Mouse (Mus musculus): ENCODE data around the gene Smok3a. TPM values are rescaled to one million over a fixed set of nuclear protein-coding genes. Genes with fewer than 3 reads are reported as not detected.
"Not testable (repeated sequence)": the region's sequence is repeated elsewhere in the genome, so short reads cannot be mapped to it uniquely, and the experiment has no call there.

The Smok3a gene
- not detected for polyA plus RNA-seq (2017; shearing (Covaris generic))

GRCm38 (mm10) chr5:138020961-138021479 is at the start of gene Smok3a, which contains the start of gene Smok3b:
Gene Smok3a (plus strand): TSS chr5:138021261.
Gene Smok3b (plus strand): TSS chr5:138021429.
- not testable (repeated sequence) for ATAC-seq

- ATAC-seq = no peak
Measured at GRCm38 (mm10) chr5:137973161-137973560, 47.9 kb upstream of the Smok3a start.

- no peak for ATAC-seq
Measured at GRCm38 (mm10) chr5:137973738-137974137, 47.3 kb upstream of the Smok3a start.

GRCm38 (mm10) chr5:137974724-137975123 is 46.3 kb upstream of the Smok3a start:
- no peak for ATAC-seq

- ATAC-seq = no peak
Measured at GRCm38 (mm10) chr5:137975434-137975833, 45.6 kb upstream of the Smok3a start.

- ATAC-seq = no peak
Measured at GRCm38 (mm10) chr5:137977291-137977690, 43.8 kb upstream of the Smok3a start.

- ATAC-seq = no peak
Measured at GRCm38 (mm10) chr5:137979081-137979480, 42.0 kb upstream of the Smok3a start.

GRCm38 (mm10) chr5:137981300-137981699 is 39.8 kb upstream of the Smok3a start, which contains the start of gene Azgp1:
Gene Azgp1 (plus strand): TSS chr5:137981520.
- no peak for ATAC-seq

GRCm38 (mm10) chr5:137986351-137986750 is 34.7 kb upstream of the Smok3a start:
- no peak for ATAC-seq

GRCm38 (mm10) chr5:138009437-138009836 is 11.6 kb upstream of the Smok3a start:
- no peak for ATAC-seq

GRCm38 (mm10) chr5:138012382-138012781 is 8.7 kb upstream of the Smok3a start:
- no peak for ATAC-seq

GRCm38 (mm10) chr5:138016530-138016929 is 4.5 kb upstream of the Smok3a start:
- no peak for ATAC-seq

- ATAC-seq = no peak
Measured at GRCm38 (mm10) chr5:138016997-138017396, 4.1 kb upstream of the Smok3a start.

GRCm38 (mm10) chr5:138019577-138019976 is 1.5 kb upstream of the Smok3a start:
- ATAC-seq = not testable (repeated sequence)

- not testable (repeated sequence) for ATAC-seq
Measured at GRCm38 (mm10) chr5:138052894-138053293, 31.8 kb downstream of the Smok3a start, which contains the start of gene Smok3c. Gene Smok3c (plus strand): TSS chr5:138053194.

GRCm38 (mm10) chr5:138073803-138074202 is 52.7 kb downstream of the Smok3a start:
- no peak for ATAC-seq

GRCm38 (mm10) chr5:138075684-138076083 is 54.6 kb downstream of the Smok3a start:
- ATAC-seq = no peak

- ATAC-seq = no peak
Measured at GRCm38 (mm10) chr5:138076148-138076547, 55.1 kb downstream of the Smok3a start.

GRCm38 (mm10) chr5:138080456-138080855 is 59.4 kb downstream of the Smok3a start:
- ATAC-seq = no peak

GRCm38 (mm10) chr5:138081446-138081845 is 60.4 kb downstream of the Smok3a start:
- no peak for ATAC-seq

- ATAC-seq = no peak
Measured at GRCm38 (mm10) chr5:138083318-138083900, 62.3 kb downstream of the Smok3a start.

- no peak for ATAC-seq
Measured at GRCm38 (mm10) chr5:138083936-138084335, 62.9 kb downstream of the Smok3a start.

All from inflammation-experienced regulatory T-cells, adult 6 months (primary cell).